Mouse (Mus musculus) c-Kit-negative CD71-positive TER-119-positive erythroid progenitor cells, embryonic 14.5 days (primary cell): ENCODE data around the gene Ankzf1.
A peak's percentile ranks its signal among the peaks of the same experiment; 100 is the strongest.

ENCODE experiments used
- DNase-seq: peaks from one replicate; pipeline ENCODE4 v3.0.0-alpha.2; 2013; ENCODE audit warnings: low read depth, low spot score

Gene Ankzf1

GRCm38 (mm10) chr1:75191622-75192402 is at the start of gene Ankzf1, which contains the start of gene Atg9a:
TSS of gene Ankzf1 (plus strand) at chr1:75192151.
TSS of gene Atg9a (minus strand) at chr1:75192196.
- DNase-seq, result peak; percentile 96

GRCm38 (mm10) chr1:75142301-75143261 is 49.4 kb upstream of the Ankzf1 start, which contains the start of the genes Cnppd1 and Retreg2:
TSS of gene Cnppd1 (minus strand) at chr1:75142711.
TSS of gene Retreg2 (plus strand) at chr1:75142778.
- peak; percentile 94 for DNase-seq

GRCm38 (mm10) chr1:75145589-75145988 is 46.4 kb upstream of the Ankzf1 start:
- no peak for DNase-seq

- no peak for DNase-seq
These were observed 44.4 kb upstream of the Ankzf1 start for GRCm38 (mm10) chr1:75147411-75148135.

- DNase-seq, result no peak
These were observed 43.2 kb upstream of the Ankzf1 start for GRCm38 (mm10) chr1:75148727-75149126.

GRCm38 (mm10) chr1:75155837-75156236 is 36.1 kb upstream of the Ankzf1 start:
- DNase-seq, result no peak

GRCm38 (mm10) chr1:75158990-75159389 is 33.0 kb upstream of the Ankzf1 start:
- DNase-seq, result no peak

GRCm38 (mm10) chr1:75159540-75160255 is 32.3 kb upstream of the Ankzf1 start:
- DNase-seq, result no peak

GRCm38 (mm10) chr1:75160256-75160617 is 31.7 kb upstream of the Ankzf1 start:
- DNase-seq, result no peak

GRCm38 (mm10) chr1:75168093-75168471 is 23.9 kb upstream of the Ankzf1 start:
- DNase-seq, result no peak

GRCm38 (mm10) chr1:75168472-75169464 is 23.2 kb upstream of the Ankzf1 start, which contains the start of gene Zfand2b:
TSS of gene Zfand2b (plus strand) at chr1:75168646.
- peak; percentile 92 for DNase-seq

GRCm38 (mm10) chr1:75179334-75180104 is 12.4 kb upstream of the Ankzf1 start:
- DNase-seq, result peak; percentile 79

- DNase-seq, result peak; percentile 88
These were observed 11.8 kb upstream of the Ankzf1 start, which contains the start of gene Abcb6 for GRCm38 (mm10) chr1:75180105-75180590. TSS of gene Abcb6 (minus strand) at chr1:75180392.

- DNase-seq, result no peak
These were observed 11.2 kb upstream of the Ankzf1 start for GRCm38 (mm10) chr1:75180741-75181140.

- DNase-seq, result no peak
These were observed 10.5 kb upstream of the Ankzf1 start for GRCm38 (mm10) chr1:75181377-75181870.

- no peak for DNase-seq
These were observed 9.8 kb upstream of the Ankzf1 start for GRCm38 (mm10) chr1:75182160-75182559.

- DNase-seq, result no peak
These were observed 6.5 kb upstream of the Ankzf1 start for GRCm38 (mm10) chr1:75185495-75185894.

- no peak for DNase-seq
These were observed 4.8 kb upstream of the Ankzf1 start for GRCm38 (mm10) chr1:75187126-75187525.
